Mouse (Mus musculus) gastrocnemius, adult 8-10 months (tissue): ENCODE measurements around the gene Marveld2. TPM values are rescaled to one million over a fixed set of nuclear protein-coding genes. Genes with fewer than 3 reads are reported as not detected.

Experiments used
- DNase-seq, 2 experiments: peaks; one replicate each; pipeline ENCODE4 v3.0.0; 2022; ENCODE audit warnings: low spot score in 2 of 2
- total RNA-seq, 4 experiments: library from RNA; stranded (reverse); gene quantifications; 2 replicates each; pipeline ENCODE4 v1.2.4; 2022

Marveld2 gene
- total RNA-seq, result under 1 TPM; 0.43 to 0.94 (median 0.63) TPM

DNA sequence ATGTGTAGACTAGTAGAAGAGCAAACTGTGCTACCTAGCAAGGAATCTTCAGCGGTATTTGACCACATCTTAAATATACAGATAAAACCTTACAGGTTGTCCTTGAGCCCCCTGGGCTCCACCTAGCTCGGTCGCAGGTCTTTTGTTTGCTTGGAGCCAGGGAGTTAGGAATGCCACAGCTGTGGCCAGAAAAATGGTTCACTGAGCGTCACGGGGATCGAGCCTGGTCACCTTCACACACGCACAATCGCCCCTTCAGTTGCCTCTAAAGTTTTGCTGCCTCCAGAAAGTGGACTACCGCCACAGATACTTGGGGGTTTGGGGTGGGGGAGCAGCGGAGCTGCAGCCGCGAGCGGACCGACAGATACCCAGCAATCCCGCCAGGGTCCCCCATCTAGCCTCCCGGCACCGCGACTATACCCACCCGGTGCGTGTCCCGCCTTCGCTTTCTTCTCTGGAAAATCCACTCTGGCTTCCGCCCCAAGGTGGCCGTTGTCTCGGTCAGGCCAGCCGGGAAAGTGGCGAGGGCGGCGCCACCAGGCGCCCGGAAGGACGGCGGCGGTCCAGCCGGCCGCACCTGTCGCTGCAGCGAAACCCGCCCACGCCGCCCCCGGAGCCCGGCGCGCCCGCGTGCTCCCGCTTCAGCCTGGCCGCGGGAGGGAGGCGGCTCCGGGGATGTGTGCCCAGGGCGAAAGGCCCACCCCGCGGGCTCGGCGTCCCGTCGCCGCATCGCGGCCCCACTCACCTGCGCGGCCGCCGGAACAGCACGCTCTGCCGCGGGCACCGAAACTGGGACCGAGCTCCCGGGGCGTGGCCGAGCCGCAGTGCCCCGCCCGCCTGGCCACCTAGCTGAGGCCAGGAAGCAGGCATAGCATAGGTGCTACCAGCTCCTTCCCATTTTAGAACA is at the start of gene Marveld2:
Gene Marveld2, minus strand, starts transcription at position 791 of the 907 bp plus-strand sequence.
- peak in 1 of 2 experiments; percentile 14 for DNase-seq

GRCm38 (mm10) chr13:100659864-100660456 is 43.2 kb upstream of the Marveld2 start:
- DNase-seq, result peak in 1 of 2 experiments; percentile 16

GRCm38 (mm10) chr13:100658091-100658490 is 41.3 kb upstream of the Marveld2 start:
- DNase-seq, result no peak

DNA sequence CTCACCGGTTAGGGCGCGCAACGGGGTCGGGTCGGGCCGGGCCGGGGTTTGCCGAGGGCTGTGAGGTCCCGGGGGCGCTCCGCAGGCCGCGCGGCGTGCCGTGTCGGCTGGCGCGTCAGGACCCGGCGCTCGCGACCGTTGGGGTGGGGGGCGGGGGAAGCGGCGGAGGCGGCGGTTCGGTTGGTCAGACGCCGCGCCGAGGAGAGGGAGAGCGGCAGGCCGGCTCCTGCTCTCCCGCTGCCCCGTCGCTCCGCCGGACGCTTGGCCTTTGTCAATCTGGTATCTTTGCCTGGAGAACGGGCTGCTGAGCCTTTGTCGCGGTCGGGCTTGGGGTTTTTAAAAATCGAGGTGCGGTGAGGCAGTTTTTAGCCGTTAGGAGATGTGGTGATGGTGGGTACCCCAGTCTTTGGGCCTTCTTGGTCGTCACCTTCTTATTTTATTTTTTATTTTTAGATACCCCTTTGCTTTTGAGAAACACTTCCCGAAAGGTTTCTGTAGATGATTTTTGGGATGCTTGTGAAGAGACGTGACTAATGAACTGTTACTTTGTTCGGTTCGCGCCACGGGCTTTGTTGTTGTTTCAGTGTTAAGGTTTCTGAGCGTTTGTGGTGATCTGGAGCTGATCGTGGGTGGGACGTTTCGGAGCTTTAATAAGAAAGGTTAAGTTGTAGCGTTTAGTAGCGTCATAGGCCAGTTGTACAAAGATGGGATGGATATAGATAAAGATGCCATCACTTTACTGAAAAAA is 34.8 kb upstream of the Marveld2 start, which contains the start of gene Taf9:
Gene Taf9, plus strand, starts transcription at position 141 of the 748 bp plus-strand sequence.
- no peak for DNase-seq

DNA sequence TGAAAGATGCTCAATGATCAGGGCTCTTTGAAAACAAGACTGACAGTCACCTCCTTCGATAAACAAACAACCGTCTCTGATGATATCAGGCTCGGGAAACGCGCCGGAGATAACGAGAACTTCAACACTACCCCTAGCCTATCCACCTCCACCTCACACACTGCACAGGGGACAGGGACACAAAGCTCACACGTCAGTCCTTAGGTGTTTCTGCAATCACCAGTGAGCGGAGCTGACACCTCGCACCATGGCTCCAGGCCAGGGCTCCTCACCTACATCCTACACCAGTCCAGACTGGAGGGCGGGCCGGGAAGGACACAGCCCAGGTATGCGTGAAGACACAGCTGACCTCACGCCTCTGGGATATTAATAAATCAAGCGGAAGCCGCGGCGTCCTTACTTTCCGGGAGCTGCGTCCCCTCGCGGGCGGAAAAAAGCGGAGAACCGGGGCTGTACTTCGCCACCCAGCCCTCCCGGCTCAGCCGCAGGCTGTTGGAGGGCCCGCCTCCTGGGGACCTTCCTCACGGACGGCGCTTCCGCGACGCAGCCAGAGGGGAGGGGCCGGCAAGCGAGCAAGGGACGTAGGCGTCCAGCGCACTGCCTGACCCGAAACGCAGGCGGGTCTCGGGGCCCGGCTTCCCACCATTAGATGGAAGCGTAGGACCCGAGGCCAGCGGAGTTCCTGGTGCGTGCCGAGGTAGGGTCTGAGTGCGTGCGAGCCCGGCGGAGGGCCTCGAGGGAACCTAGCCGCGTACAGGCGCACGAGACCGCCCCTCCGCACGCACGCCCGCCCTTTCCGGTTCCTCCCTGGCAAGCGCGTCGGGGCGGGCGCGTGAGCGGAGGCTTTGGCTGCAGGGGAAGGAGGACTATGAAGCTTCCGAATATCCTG is 34.0 kb upstream of the Marveld2 start, which contains the start of the genes Ak6 and Rad17:
Gene Ak6, plus strand, starts transcription at position 430 of the 889 bp plus-strand sequence.
Gene Rad17, minus strand, starts transcription at position 502 of the 889 bp plus-strand sequence.
- peak; percentile 90 for DNase-seq

DNA sequence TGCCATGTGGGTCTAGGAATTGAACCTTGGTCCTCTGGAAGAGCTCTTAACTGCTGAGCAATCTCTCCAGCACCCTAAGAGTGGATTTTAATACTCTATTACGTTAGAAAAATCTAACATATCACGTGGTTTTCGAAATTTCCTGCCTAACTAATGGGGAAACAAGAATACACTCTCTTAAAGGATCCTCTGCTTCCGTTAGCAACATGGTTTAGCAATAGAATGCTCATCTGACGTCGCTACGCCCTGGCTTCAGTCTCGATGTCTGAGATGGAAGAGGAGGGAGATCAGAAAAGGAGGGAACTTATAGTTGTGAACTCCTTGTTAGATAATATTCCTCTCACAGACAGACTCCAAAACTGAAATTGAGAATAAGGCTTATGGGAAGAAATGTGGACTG is 31.5 kb upstream of the Marveld2 start:
- no peak for DNase-seq

- DNase-seq, result no peak
These were observed 25.9 kb upstream of the Marveld2 start for GRCm38 (mm10) chr13:100642471-100643209.

GRCm38 (mm10) chr13:100634106-100634691 is 17.4 kb upstream of the Marveld2 start:
- DNase-seq, result no peak

DNA sequence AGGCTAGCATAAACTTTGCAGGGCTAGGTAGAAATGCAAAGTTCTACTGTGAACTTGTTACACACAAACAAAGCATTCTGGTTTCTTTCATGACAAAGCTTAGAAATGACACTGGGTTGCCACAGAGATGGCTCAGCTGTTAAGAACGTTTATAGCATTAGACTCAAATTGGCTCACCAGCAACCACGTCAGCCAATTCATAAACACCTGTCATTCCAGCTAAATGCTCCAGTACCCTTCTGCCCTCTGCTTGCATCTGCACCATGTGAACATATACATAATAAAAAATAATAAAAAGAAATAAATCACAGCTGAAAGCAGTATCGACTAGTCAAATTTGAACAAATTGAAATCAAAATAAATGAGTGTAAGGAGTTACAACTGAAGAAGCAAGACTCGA is 5.5 kb upstream of the Marveld2 start:
- DNase-seq, result no peak

- DNase-seq, result no peak
These were observed 812 bp upstream of the Marveld2 start for GRCm38 (mm10) chr13:100617583-100617982.

DNA sequence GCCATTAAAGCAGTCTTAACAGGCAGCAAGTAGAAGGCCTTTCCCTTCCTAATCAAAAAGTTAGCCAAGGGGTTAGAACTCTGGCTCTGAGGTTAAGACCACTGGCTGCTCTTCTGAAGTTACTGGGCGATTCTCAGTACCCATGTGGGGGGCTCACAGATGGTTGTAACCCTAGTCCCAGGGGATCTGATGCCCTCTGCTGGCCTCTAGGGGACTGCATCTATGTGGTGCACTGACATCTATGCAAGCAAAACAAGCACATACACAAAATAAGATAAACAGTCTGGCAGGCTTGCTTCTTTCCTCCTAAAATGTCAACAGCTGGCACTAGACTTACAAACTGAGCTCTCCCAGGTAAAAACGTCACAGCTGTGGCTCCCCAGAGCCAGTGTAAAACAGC is 3.9 kb downstream of the Marveld2 start:
- DNase-seq, result no peak

DNA sequence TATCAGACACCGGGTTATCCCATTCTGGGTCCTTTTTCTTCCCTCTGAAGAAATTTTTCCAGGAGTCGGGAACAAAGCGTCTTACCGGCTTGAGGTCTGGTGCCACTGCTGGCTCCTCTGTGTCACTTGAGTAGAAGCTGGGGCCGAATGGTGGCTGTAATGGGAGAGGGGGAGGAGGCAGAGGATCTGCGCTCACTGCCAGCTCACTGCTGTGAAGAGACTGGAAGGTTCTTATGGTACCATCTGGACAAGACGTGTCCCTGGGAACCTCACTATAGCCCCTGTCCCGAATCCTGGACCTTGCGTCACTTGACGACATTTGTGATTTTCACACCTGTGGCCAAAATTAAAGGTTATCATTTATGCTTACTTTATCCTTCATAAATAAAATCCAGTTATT is 4.5 kb downstream of the Marveld2 start:
- DNase-seq, result no peak

DNA sequence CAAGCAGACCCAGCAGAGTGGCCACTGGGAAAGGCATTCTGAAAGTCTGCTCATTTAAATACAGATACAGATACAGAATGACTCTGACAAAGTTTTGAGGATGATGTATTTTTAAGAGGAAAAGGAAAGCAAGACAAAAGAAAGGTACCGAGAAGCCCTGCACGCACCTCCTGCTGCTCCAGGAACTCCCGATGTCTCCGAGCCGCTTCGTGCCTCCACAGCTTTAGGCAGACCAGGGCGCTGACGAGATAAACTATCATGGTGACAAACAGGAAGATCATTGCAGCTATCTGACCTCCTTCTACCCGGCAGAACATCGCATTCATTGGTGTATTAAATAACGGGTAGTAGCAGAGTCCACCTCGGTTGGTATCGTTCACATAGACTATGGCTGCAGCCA is 5.5 kb downstream of the Marveld2 start:
- DNase-seq, result no peak

DNA sequence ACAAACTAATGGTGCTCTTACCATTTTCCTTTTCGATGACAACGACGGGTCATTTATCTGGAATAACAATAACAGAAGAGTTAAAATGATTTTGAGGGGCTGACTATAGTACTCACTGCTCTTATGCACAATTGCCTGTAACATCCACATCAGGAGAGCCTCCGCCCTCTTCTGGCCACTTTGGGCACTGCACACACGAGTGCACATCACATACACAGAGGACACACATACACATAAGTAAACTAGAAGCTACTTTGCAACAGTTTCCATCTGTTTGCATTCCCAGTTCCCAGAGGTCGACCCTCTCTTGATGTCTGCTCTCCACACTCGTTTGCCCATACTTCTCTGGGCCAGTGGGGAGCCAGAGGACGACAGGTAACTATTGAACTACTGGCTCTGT is 9.0 kb downstream of the Marveld2 start:
- no peak for DNase-seq

DNA sequence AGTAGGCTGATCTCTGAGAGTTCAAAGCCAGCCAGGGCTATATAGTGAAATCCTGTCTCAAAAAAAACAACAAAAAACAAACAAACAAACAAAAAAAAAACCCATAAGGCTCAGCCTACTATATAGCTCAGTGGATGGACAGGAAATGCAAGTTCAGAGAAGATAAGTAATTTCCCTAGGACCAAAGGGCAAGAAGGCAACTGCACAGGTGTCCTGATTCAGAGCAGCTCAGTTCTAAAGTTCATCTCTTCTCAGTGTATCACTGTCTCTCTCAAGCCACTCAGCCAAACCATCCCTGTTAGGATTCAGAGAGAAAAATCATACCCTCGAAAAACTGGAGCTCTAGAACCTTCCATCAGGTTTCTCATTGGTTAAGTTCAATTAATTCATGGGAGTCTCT is 10.9 kb downstream of the Marveld2 start:
- no peak for DNase-seq

DNA sequence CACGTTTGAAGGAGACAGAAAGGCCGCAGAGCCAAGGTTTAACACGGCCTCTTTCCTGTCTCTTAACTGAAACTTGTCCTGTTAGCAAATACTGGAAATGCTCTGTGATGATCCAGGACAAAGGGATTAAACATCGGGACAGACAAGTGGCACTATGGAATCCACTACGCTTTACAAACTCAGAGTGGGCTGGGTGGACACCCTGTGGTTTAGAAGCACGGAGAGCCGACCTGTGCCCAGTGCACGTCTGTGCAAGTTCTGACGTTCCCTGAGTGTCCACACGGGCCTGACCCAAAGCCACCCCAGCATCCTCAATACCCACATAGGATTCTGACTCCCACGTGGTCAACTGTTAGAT is 13.1 kb downstream of the Marveld2 start:
- DNase-seq, result no peak

GRCm38 (mm10) chr13:100603031-100603737 is 13.6 kb downstream of the Marveld2 start:
- no peak for DNase-seq

GRCm38 (mm10) chr13:100602239-100602902 is 14.4 kb downstream of the Marveld2 start:
- no peak for DNase-seq
